Mouse (Mus musculus) cortical plate, adult 2 months (tissue): ENCODE measurements around the gene Rasal3.

Source experiments
- CTCF ChIP-seq: fragments of 200-500 bp; IDR thresholded peaks from 2 replicates; pipeline ENCODE4 v1.5.1; 2011; ENCODE audit warnings: mild to moderate bottlenecking, control low read depth, low read length; ENCODE audit not compliant: insufficient read depth; ENCODE audit errors: extremely low read depth
- POLR2A ChIP-seq: fragments of 200-500 bp; IDR thresholded peaks from 2 replicates; pipeline ENCODE4 v1.6.1; 2011; ENCODE audit warnings: mild to moderate bottlenecking, low read length, control low read depth; ENCODE audit not compliant: insufficient read depth; ENCODE audit errors: extremely low read depth

GRCm38 (mm10) chr17:32376475-32376874 lies 26.9 kb downstream of the Rasal3 start:
- TF ChIP-seq POLR2A: no peak
- TF ChIP-seq CTCF: no peak
